Mouse (Mus musculus) hindbrain, embryonic 16.5 days (tissue): ENCODE data around the gene Nucb2. TPM values are rescaled to one million over a fixed set of nuclear protein-coding genes. Genes with fewer than 3 reads are reported as not detected.

Source experiments
- ATAC-seq: fragments of 200-750 bp; cut with Nextera tagmentation; 2 replicates; pipeline ENCODE4 v1.8.0; 2017; ENCODE audit warnings: moderate TSS enrichment, moderate library complexity
- H3K27ac ChIP-seq: fragments of 300-500 bp; sonication (generic); 2 replicates; pipeline ENCODE4 v1.5.1; 2014; ENCODE audit warnings: low read depth, mild to moderate bottlenecking, control low read depth, low read length, moderate library complexity
- H3K27me3 ChIP-seq: fragments of 300-500 bp; sonication (generic); replicated peaks from 2 replicates; pipeline ENCODE4 v1.6.1; 2014; ENCODE audit warnings: low read length; ENCODE audit not compliant: control insufficient read depth, insufficient read depth
- H3K36me3 ChIP-seq: fragments of 300-500 bp; sonication (generic); 2 replicates; pipeline ENCODE4 v1.6.1; 2014; ENCODE audit warnings: mild to moderate bottlenecking, low read length, moderate library complexity, mixed read lengths; ENCODE audit not compliant: control insufficient read depth, insufficient read depth
- H3K4me1 ChIP-seq: fragments of 300-500 bp; sonication (generic); 2 replicates; pipeline ENCODE4 v1.6.1; 2014; ENCODE audit warnings: low read depth, low read length; ENCODE audit not compliant: control insufficient read depth, insufficient read depth
- H3K4me2 ChIP-seq: fragments of 300-500 bp; sonication (generic); 2 replicates; pipeline ENCODE4 v1.6.1; 2014; ENCODE audit warnings: mild to moderate bottlenecking, low read length, control low read depth, moderate library complexity
- H3K4me3 ChIP-seq: fragments of 300-500 bp; sonication (generic); 2 replicates; pipeline ENCODE4 v1.5.1; 2014; ENCODE audit warnings: mild to moderate bottlenecking, low read length, control low read depth, moderate library complexity
- H3K9ac ChIP-seq: fragments of 300-500 bp; sonication (generic); 2 replicates; pipeline ENCODE4 v1.6.1; 2014; ENCODE audit warnings: low read depth, mild to moderate bottlenecking, control low read depth, low read length, moderate library complexity
- H3K9me3 ChIP-seq: fragments of 300-500 bp; sonication (generic); 2 replicates; pipeline ENCODE4 v1.6.1; 2014; ENCODE audit warnings: mild to moderate bottlenecking, low read length, moderate library complexity; ENCODE audit not compliant: control insufficient read depth
- polyA plus RNA-seq: library from polyadenylated mRNA; unstranded; fragments of >200 nt; fragmentation: Nextera tagmentation; extraction: Ambion mirVana; gene quantifications from 2 replicates; pipeline ENCODE4 v1.2.1, GENCODE M21; 2015

Nucb2 gene
- polyA plus RNA-seq, 1 experiment from 2014 or later = 29.2 TPM

DNA sequence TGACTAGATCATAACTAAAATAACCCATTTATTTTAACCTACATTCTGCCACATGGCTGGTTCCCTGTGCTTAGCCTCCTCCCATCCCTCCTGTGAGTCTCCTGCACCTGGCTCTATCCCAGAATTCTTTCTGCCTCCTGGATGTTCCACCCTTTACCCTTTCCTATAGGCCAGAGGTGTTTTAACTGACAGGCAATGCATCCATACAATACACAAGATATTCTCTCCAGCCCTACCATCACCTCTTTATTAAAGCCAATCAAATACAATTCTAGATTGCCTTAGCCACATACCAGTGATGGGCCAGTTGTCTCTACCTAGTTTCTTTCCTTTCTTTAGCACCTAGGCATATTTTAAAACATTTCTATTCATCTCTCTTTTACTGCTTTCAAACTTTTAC lies 70.4 kb downstream of the Nucb2 start:
- Histone ChIP-seq H3K4me3 (no peak overlapping the region), H3K27me3 (no peaks in the 10 kb centered on the region)

More for the DNA sequence above, 70.4 kb downstream of the Nucb2 start:
- H3K9me3 ChIP-seq = no peaks in the 10 kb centered on the region
- no peak overlapping the region for H3K9ac ChIP-seq
- H3K36me3 ChIP-seq = no peaks in the 10 kb centered on the region
- H3K4me2 ChIP-seq = no peak overlapping the region
- no peaks in the 10 kb centered on the region for H3K4me1 ChIP-seq
- ATAC-seq = no peak
- H3K27ac ChIP-seq = no peak overlapping the region

Other genes starting within 250 kb of the Nucb2 start
- gene Plekha7, start 196.0 kb upstream of the Nucb2 start, polyA plus RNA-seq = 8.5 and 8.8 TPM in 2 replicates
- 381 and 423 TPM in 2 replicates for gene Rps13, start 170.2 kb upstream of the Nucb2 start, polyA plus RNA-seq
- gene Pik3c2a, start 60.9 kb upstream of the Nucb2 start, polyA plus RNA-seq = 11.9 and 12.8 TPM in 2 replicates